Mouse (Mus musculus) intestine, embryonic 15.5 days (tissue): ENCODE results near the gene Dusp6. TPM values are rescaled to one million over a fixed set of nuclear protein-coding genes. Genes with fewer than 3 reads are reported as not detected.
A peak's percentile ranks its signal among the peaks of the same experiment; 100 is the strongest.

ENCODE experiments used
- ATAC-seq: fragments of 200-750 bp; cut with Nextera tagmentation; 2 replicates; pipeline ENCODE4 v1.8.0; 2017; ENCODE audit warnings: moderate TSS enrichment, moderate library complexity
- H3K27ac ChIP-seq: fragments of 300-500 bp; sonication (generic); 2 replicates; pipeline ENCODE4 v1.5.1; 2015; ENCODE audit warnings: mild to moderate bottlenecking, inconsistent platforms
- H3K27me3 ChIP-seq: fragments of 300-500 bp; sonication (generic); replicated peaks from 2 replicates; pipeline ENCODE4 v1.6.1; 2015; ENCODE audit warnings: inconsistent platforms
- H3K36me3 ChIP-seq: fragments of 300-500 bp; sonication (generic); 2 replicates; pipeline ENCODE4 v1.6.1; 2015; ENCODE audit warnings: inconsistent platforms
- H3K4me1 ChIP-seq: fragments of 300-500 bp; sonication (generic); replicated peaks from 2 replicates; pipeline ENCODE4 v1.6.1; 2015; ENCODE audit warnings: inconsistent platforms
- H3K4me2 ChIP-seq: fragments of 300-500 bp; sonication (generic); replicated peaks from 2 replicates; pipeline ENCODE4 v1.6.1; 2015; ENCODE audit warnings: mild to moderate bottlenecking, inconsistent platforms
- H3K4me3 ChIP-seq: fragments of 300-500 bp; sonication (generic); replicated peaks from 2 replicates; pipeline ENCODE4 v1.5.1; 2015; ENCODE audit warnings: inconsistent platforms
- H3K9ac ChIP-seq: fragments of 300-500 bp; sonication (generic); 2 replicates; pipeline ENCODE4 v1.6.1; 2015; ENCODE audit warnings: inconsistent platforms
- H3K9me3 ChIP-seq: fragments of 300-500 bp; sonication (generic); 2 replicates; pipeline ENCODE4 v1.6.1; 2016; ENCODE audit warnings: inconsistent platforms
- WGBS: fragments of 180-500 bp; shearing (Covaris S2); methylation state at CpG from one replicate; pipeline ENCODE4 v1.1.7; 2015; 5-methylcytosine and 5-hydroxymethylcytosine counted together
- polyA plus RNA-seq: library from polyadenylated mRNA; unstranded; fragments of >200 nt; fragmentation: Nextera tagmentation; extraction: Ambion mirVana; gene quantifications from 2 replicates; pipeline ENCODE4 v1.2.1, GENCODE M21; 2015

The Dusp6 gene
- polyA plus RNA-seq, 1 experiment from 2014 or later, result 38.1 TPM

- WGBS, result 38% methylated on average over 1 of the region's 1 CpGs
Observed at GRCm38 (mm10) chr10:99267621-99268020, 4.6 kb downstream of the Dusp6 start.

DNA sequence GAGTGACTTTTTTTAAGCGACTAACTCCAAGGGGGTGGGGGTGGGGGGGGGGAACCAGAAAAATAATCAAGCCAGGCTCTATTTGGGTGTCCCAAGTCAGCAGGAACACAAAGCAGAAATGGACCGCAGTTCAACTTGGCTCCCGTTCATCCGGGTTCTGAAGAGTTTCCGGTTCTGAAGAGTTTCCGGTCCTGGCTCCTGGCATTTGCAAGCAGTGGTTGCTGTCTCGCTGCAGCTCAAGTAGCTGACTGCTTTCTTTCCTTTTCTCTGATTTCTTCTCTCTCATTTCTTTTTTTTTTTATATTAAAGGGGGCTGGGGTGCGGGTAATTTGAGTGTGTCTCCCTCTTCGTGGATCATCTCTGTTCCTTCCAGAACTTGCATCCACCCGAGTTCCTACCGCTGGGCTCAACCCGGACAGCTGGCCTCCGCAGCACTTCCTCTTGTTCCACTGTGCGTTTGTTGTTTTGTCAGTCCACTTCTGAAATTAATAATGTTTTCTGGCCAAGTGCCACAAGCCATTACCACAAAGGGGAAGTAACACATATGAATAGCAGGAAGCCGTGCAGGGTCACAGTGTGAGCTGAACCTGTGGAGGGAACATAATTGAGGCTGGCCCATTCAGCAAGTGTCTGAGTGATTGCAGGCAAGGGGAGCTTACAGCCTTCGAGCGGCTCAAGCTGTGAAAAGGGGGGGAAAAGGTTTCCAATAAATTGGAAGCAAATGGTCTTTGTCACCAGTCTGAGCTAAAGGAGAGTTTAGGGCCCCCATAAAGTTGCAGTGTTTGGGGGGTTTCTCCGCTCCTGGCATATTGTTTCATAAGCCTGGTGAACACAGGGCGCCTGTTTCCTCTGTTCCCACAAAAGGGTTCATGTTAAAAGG lies 5.6 kb downstream of the Dusp6 start:
- Histone ChIP-seq H3K4me3 (no peak overlapping the region), H3K4me1 (peaks cover 24% of the 10 kb centered on the region; the same call in 1 of the 2 replicates), H3K27ac (peak overlapping the region; percentile 56), H3K4me2 (peak overlapping the region; percentile 24), H3K36me3 (no peaks in the 10 kb centered on the region), H3K9ac (no peak overlapping the region), H3K9me3 (no peaks in the 10 kb centered on the region), H3K27me3 (no peaks in the 10 kb centered on the region)
- peak; percentile 35; the same call in 1 of the 2 replicates for ATAC-seq
- 40% methylated on average over 19 of the region's 19 CpGs for WGBS

More at GRCm38 (mm10) chr10:99267621-99268020, 4.6 kb downstream of the Dusp6 start:
- no peak overlapping the region for H3K9ac ChIP-seq
- 0 out of 2 replicates have a peak overlapping the region, but pooled peaks have one; percentile 5 for H3K4me2 ChIP-seq
- no peaks in the 10 kb centered on the region for H3K27me3 ChIP-seq
- no peaks in the 10 kb centered on the region for H3K9me3 ChIP-seq
- no peak overlapping the region for H3K27ac ChIP-seq
- H3K36me3 ChIP-seq, result no peaks in the 10 kb centered on the region
- H3K4me3 ChIP-seq, result no peak overlapping the region
- no peak for ATAC-seq
- H3K4me1 ChIP-seq, result peaks cover 24% of the 10 kb centered on the region; the same call in 1 of the 2 replicates

- Histone ChIP-seq H3K27me3 (no peaks in the 10 kb centered on the region), H3K36me3 (no peaks in the 10 kb centered on the region), H3K9me3 (no peaks in the 10 kb centered on the region), H3K9ac (no peak overlapping the region), H3K4me3 (no peak overlapping the region), H3K4me2 (no peak overlapping the region; the same call in 1 of the 2 replicates), H3K27ac (peak overlapping the region; percentile 56), H3K4me1 (peaks cover 21% of the 10 kb centered on the region; the same call in 1 of the 2 replicates)
- ATAC-seq, result no peak
- 47% methylated on average over 4 of the region's 4 CpGs for WGBS
Observed at GRCm38 (mm10) chr10:99269301-99269701, 6.3 kb downstream of the Dusp6 start.

- H3K4me2 ChIP-seq, result no peak overlapping the region
- H3K4me1 ChIP-seq, result peaks cover 21% of the 10 kb centered on the region; the same call in 1 of the 2 replicates
- peak overlapping the region; percentile 56 for H3K27ac ChIP-seq
Observed at GRCm38 (mm10) chr10:99269704-99270103, 6.7 kb downstream of the Dusp6 start.

GRCm38 (mm10) chr10:99270406-99270805 lies 7.4 kb downstream of the Dusp6 start:
- peaks cover 21% of the 10 kb centered on the region; the same call in 1 of the 2 replicates for H3K4me1 ChIP-seq
- 29% methylated on average over 10 of the region's 10 CpGs for WGBS
- H3K36me3 ChIP-seq, result no peaks in the 10 kb centered on the region
- peak overlapping the region; percentile 17; the same call in 1 of the 2 replicates for H3K4me2 ChIP-seq
- peak; percentile 63 for ATAC-seq
- no peaks in the 10 kb centered on the region for H3K27me3 ChIP-seq
- H3K9ac ChIP-seq, result no peak overlapping the region
- no peak overlapping the region for H3K4me3 ChIP-seq
- H3K9me3 ChIP-seq, result no peaks in the 10 kb centered on the region
- 0 out of 2 replicates have a peak overlapping the region, but pooled peaks have one; percentile 13 for H3K27ac ChIP-seq

More at GRCm38 (mm10) chr10:99269704-99270103, 6.7 kb downstream of the Dusp6 start:
- Histone ChIP-seq H3K36me3 (no peaks in the 10 kb centered on the region), H3K27me3 (no peaks in the 10 kb centered on the region), H3K9ac (no peak overlapping the region), H3K9me3 (no peaks in the 10 kb centered on the region), H3K4me3 (no peak overlapping the region)
- ATAC-seq, result no peak
- 70% methylated on average over 6 of the region's 6 CpGs for WGBS

GRCm38 (mm10) chr10:99271016-99271415 lies 8.0 kb downstream of the Dusp6 start:
- no peaks in the 10 kb centered on the region for H3K36me3 ChIP-seq
- H3K4me2 ChIP-seq, result 0 out of 2 replicates have a peak overlapping the region, but pooled peaks have one; percentile 17
- H3K4me1 ChIP-seq, result peaks cover 18% of the 10 kb centered on the region; the same call in 1 of the 2 replicates
- H3K9ac ChIP-seq, result no peak overlapping the region
- H3K27ac ChIP-seq, result no peak overlapping the region
- 57% methylated on average over 11 of the region's 11 CpGs for WGBS
- no peaks in the 10 kb centered on the region for H3K27me3 ChIP-seq
- 0 out of 2 replicates have a peak, but pooled peaks have one; percentile 30 for ATAC-seq
- H3K9me3 ChIP-seq, result no peaks in the 10 kb centered on the region
- no peak overlapping the region for H3K4me3 ChIP-seq

DNA sequence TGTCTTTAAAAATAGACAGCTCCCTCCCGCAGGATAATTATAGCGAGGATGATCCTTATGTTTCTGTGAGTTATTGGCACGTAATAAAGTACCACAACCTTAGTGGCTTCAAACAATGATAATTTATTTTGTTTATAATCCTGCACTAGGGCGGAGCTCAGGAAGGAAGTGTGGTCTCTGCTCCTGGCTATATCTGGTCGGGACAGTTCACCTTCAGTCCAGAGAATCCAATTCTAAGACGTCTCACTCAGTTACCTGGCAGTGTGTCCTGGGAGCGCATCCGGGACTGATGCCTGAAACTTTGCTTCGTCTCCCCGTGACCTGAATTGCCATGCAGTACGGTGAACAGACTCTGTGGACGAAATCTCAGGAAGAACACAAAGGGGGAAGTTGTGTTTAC lies 10.0 kb downstream of the Dusp6 start:
- Histone ChIP-seq H3K36me3 (no peaks in the 10 kb centered on the region), H3K9ac (no peak overlapping the region), H3K4me2 (no peak overlapping the region), H3K4me1 (peaks cover 14% of the 10 kb centered on the region; the same call in 1 of the 2 replicates), H3K9me3 (no peaks in the 10 kb centered on the region), H3K27ac (no peak overlapping the region), H3K4me3 (no peak overlapping the region), H3K27me3 (no peaks in the 10 kb centered on the region)
- ATAC-seq, result no peak
- WGBS, result 63% methylated on average over 12 of the region's 12 CpGs

- Histone ChIP-seq H3K4me1 (peaks cover 8% of the 10 kb centered on the region; the same call in 1 of the 2 replicates), H3K9me3 (no peaks in the 10 kb centered on the region), H3K9ac (no peak overlapping the region), H3K4me3 (no peak overlapping the region), H3K27me3 (no peaks in the 10 kb centered on the region), H3K36me3 (no peaks in the 10 kb centered on the region), H3K27ac (no peak overlapping the region), H3K4me2 (no peak overlapping the region)
- WGBS, result 84% methylated on average over 12 of the region's 12 CpGs
- no peak for ATAC-seq
Observed at GRCm38 (mm10) chr10:99274640-99275039, 11.6 kb downstream of the Dusp6 start.

DNA sequence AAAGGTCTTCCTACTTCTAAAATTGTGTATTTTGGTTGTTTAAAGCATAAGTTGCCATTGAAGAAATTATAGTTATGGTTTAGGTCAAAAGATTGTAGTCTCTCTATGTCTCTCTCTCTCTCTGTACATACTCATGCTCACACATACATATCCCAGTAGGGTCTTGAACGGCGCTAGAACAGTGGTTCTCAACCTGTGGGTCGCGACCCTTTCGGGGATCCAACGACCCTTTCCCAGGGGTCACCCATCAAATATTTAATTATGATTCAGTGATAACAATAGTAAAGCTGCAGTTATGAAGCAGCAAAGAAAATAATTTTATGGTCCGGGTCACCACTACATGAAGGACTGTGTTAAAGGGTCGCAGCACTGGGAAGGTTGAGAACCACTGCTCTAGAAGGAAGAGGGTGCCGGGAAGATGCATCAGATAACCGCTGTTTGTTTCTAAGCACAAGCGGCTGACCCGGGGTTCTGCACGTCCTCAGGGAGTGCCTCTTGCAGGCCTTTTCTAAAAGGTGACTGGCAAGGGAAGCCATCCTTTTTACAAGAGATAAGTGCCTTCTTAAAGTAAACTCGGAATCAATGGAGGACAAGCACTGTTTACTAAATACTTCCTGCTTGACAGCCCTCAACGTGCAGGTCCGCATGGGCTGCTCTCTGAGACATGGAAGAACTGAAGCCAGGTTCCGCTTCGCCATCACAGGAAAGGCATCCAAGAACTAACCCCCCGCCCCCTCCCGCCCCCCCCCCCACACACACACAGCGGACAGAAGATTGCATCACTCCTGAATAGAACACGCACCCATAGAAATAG lies 16.2 kb downstream of the Dusp6 start:
- Histone ChIP-seq H3K27me3 (no peaks in the 10 kb centered on the region), H3K9me3 (no peaks in the 10 kb centered on the region), H3K27ac (no peak overlapping the region), H3K4me3 (no peak overlapping the region), H3K4me1 (no peaks in the 10 kb centered on the region), H3K4me2 (0 out of 2 replicates have a peak overlapping the region, but pooled peaks have one; percentile 14), H3K36me3 (no peaks in the 10 kb centered on the region), H3K9ac (no peak overlapping the region)
- ATAC-seq, result 0 out of 2 replicates have a peak, but pooled peaks have one; percentile 28
- WGBS, result 43% methylated on average over 22 of the region's 22 CpGs

DNA sequence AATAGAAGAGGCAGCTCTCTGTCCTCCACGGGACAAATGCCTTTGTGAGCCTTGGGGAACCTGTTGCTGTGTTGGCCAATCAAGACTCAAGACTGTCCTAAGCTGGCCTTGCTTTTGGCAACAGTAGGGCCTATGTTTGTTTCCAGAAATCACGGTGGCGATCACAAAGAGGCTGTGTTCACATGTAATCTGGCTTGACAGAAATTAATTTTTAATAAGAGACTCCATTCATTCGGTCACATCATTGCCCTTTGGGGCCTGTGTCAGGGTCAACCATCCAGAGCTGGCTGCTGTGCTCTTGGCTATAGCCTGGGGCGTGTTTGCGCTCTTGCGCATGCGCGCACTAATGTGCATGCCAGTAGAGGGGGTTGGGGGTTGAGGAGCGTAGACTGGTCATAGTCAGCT lies 21.0 kb downstream of the Dusp6 start:
- Histone ChIP-seq H3K9me3 (no peaks in the 10 kb centered on the region), H3K4me2 (no peak overlapping the region), H3K27me3 (no peaks in the 10 kb centered on the region), H3K27ac (no peak overlapping the region), H3K36me3 (no peaks in the 10 kb centered on the region), H3K4me1 (no peaks in the 10 kb centered on the region), H3K4me3 (no peak overlapping the region), H3K9ac (no peak overlapping the region)
- peak; percentile 68 for ATAC-seq
- WGBS, result 89% methylated on average over 10 of the region's 10 CpGs

DNA sequence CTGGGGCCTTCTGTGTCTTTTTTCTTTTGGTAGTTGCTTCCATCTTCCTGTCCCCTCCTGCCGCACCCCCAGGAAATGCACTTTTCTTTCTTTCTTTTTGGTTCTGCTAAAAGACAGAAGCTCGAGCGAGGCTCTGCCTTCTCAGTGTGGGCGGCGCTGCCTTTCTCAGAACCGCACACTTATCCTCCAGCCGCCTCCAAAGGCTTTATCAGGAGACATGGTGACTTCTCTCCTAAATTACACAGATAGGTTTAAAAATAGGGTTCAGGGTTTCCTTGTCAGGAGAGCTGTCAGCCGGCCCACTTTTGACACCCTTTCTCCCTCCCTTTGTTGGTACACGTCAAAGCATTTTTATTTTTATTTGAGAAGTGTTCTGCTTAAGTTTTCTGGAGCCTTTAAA lies 21.9 kb downstream of the Dusp6 start:
- no peaks in the 10 kb centered on the region for H3K27me3 ChIP-seq
- no peaks in the 10 kb centered on the region for H3K9me3 ChIP-seq
- no peak overlapping the region for H3K9ac ChIP-seq
- no peaks in the 10 kb centered on the region for H3K36me3 ChIP-seq
- 65% methylated on average over 9 of the region's 9 CpGs for WGBS
- ATAC-seq, result no peak
- no peak overlapping the region for H3K4me2 ChIP-seq
- no peak overlapping the region for H3K4me3 ChIP-seq
- no peaks in the 10 kb centered on the region for H3K4me1 ChIP-seq
- H3K27ac ChIP-seq, result no peak overlapping the region

DNA sequence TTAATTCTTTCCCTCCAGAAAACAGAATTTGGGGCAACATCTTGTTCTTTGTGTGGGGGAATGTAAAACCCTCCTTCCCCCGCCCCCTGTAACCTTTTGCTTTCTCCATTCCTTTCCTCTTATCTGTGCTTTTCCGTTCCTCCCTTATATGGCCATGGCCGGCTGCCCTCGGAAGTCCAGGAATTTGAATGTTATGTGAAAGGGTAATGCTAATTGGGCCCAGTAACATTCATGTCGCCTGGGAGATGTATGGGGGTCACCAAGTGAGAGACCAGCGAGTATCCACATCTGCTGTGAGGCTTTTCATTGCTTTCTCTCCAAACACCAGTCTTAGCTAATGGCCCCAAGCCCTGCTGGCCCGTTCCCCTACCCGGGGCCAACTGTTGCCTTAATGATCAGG lies 22.7 kb downstream of the Dusp6 start:
- no peaks in the 10 kb centered on the region for H3K4me1 ChIP-seq
- H3K9me3 ChIP-seq, result no peaks in the 10 kb centered on the region
- whole genome bisulfite sequencing, result 49% methylated on average over 8 of the region's 8 CpGs
- no peak overlapping the region for H3K27ac ChIP-seq
- no peak overlapping the region for H3K4me3 ChIP-seq
- no peak for ATAC-seq
- no peaks in the 10 kb centered on the region for H3K36me3 ChIP-seq
- no peaks in the 10 kb centered on the region for H3K27me3 ChIP-seq
- no peak overlapping the region for H3K4me2 ChIP-seq
- no peak overlapping the region for H3K9ac ChIP-seq
